Mouse (Mus musculus): ENCODE data around the gene Twnk.
A peak's percentile ranks its signal among the peaks of the same experiment; 100 is the strongest.

Twnk gene

DNA sequence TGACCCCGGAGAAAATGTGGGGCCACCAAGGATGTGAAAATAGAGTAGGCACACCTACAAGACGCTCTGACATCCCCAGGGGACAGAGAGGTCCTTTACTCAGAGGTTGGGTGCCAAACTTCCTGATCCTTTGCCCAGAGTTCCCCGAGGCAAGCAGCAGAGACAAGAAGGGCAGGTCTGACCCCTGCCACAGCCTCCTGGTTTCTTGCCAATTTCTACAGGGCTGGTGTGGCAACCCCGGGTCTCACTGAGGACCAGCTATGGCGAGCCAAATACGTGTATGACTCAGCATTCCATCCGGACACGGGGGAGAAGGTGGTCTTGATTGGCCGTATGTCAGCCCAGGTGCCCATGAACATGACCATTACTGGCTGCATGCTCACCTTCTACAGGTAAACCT lies 44.1 kb downstream of the Twnk start:
- DNase-seq (ENCODE audit: low spot score) = no peak

DNA sequence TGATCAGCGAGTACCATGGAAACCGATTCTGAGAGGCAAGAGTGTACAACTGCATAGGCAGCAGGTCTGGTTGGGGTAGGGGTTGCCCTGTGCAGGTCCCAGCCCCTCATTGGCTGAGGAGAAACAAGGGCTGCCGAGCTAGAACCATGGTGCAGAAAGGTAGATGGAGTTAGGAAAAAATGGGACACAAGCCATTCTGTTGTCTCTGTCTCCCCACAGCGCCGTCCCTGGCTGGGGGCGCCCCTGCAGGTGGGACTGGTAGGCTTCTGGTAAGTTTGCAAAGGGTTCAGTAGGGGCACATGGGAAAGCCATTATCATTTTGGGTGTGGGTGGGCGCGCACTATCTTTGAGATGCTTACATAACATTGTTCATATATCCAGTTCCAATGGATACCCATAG lies 48.0 kb downstream of the Twnk start:
- no peak for DNase-seq (ENCODE audit: low spot score)

DNA sequence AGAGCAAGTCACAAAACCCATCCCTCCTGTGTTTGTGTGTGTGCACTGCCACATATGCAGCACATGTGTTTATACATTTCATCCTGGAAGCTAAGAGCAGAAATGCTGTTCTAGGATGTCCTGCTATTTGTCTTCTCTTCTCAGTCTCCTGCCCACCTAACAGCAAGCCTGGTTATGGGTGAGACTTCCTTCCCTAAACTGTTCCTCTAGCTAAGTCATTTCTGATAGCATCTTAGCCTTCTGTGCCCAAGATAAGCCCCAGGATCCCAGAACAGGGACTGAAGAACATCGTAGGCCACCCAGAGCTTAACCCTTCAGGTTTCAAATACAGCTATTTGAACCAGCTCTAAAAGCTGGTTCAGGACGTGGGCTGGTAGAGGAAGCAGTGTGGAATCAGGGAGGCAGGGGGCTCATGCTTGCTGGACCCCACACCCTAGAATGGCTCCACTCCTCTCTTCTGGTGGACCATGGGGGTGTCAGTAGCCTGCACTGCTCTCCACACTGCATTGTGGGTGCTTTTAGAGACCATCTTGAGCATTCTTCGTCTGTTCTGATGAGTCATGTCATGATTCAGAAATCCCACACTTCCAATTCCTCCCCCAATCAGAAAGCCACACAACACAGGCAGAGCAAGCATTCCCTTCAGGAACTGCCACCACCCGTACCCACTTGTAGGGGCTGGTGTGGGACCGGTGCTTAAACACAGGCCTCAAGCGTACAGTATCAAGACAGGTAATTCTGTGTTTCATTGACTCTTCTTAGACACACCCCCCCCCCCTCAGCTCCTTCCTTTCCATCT lies 49.6 kb downstream of the Twnk start:
- DNase-seq (ENCODE audit: low spot score) = no peak

DNA sequence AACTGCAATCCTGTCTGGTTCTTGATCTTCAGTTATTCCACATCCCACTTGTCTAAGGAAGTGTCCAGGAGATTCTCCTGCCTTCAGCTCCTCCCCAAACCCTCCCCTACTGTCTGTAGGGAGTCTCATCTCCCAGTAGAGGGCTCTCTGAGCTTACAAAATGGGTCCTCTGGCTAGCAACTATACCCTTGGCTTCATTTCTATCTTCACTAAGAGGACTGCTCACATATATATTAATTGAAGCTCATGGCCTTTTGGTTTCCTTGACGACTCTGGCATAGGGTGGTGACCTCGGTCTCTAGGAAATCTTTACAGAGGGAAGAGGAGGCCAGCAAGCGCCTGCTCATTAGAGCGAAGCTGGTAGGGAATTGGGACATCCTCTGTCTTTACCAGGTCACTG lies 50.9 kb downstream of the Twnk start:
- DNase-seq (ENCODE audit: low spot score) = no peak

DNA sequence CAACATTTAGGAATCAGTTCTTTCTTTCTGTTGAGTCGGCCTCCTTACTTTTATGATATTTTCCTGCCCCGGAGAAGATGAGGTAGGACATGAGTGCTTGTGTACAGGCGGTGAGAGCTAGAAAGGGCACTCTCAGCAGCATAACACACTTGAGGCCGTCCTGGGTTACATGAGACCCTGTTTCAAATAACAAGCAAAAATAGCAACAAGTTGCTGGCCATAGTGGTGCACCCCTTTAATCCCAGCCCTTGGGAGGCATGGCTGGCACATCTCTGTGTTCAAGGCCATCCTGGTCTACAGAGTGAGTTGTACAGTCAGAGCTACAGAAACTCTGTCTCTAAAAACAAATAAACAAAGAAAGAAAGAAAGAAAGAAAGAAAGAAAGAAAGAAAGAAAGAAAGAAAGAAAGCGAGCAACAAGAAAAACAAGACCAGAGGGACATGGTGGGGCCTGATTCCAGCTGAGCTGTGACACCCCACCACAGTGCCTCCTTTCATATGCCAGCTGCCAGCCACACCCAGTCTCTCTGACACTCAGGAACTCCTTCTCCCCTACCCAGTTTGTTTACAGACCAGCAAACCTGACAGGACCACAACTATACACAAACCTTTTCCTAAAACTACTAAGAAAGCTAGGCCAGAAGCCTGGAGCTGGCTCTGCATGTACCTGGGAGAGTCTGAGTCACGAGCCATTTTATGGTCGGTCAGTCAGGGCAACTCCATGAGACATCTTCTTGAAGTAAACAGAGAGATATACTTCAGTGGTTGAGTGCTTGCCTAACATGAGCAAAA lies 51.6 kb downstream of the Twnk start:
- DNase-seq (ENCODE audit: low spot score) = no peak

- DNase-seq (ENCODE audit: low spot score) = no peak
Measured at GRCm38 (mm10) chr19:45057724-45058112, 52.3 kb downstream of the Twnk start.

DNA sequence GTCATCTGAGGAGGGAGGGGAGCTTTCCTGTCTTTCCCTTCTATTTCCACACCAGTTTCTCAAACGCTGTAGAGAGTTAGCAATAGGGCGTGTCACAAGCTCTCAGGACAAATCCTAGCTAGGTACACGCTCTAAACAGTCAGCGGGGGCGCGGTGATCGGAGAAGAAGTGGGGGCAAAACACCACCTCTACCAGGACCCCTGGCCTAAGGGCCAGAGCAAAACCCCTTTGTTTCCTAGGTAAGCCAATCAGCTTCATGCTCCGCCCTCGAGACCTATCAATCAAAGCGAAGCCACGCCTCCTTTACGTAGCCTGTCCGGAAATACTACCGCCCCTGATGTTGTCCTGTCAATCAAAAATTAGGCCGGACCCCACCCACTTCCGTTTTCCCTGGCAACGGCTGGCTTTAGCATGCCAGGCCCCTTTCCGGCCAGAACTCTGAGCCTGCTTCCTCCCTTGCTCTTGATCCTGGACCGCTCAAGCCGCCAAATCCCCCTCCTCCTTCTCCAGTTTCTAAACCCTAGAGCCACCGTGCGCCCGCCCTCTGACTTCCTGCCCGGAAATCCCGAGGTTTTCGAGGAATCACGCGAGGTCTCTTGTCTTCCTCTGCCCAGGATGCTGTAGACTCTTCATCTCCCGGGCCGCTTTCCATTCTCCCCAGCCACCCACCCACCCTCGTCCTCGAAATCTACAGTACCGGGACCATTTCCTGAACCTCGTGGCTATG lies 52.8 kb downstream of the Twnk start:
- peak; percentile 97 for DNase-seq (ENCODE audit: low spot score)

DNA sequence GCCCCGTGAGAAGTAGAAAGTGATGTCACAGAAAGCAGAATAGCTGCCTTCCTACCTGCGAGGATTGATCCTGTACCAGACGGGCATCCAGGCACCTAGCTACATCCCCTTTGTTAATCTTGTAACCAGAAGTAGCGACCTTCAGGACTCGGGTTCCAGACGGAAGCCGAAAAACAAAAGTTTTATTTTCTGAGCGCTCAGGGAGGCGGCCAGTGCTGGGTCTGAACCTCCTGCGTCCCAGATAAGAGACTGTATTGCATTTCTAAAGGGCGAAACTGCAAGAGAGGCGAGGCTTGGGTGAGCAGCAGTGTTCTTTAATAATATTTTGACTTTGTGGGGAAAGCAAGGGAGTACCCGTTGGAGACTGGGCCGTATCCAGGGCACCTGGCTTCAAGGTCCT lies 53.4 kb downstream of the Twnk start:
- DNase-seq (ENCODE audit: low spot score) = no peak

All from c-Kit-positive CD71-positive TER-119-positive erythroid progenitor cells, embryonic 14.5 days (primary cell).